Mouse (Mus musculus) midbrain, embryonic 10.5 days (tissue): ENCODE results near the gene Iqcn. TPM values are rescaled to one million over a fixed set of nuclear protein-coding genes. Genes with fewer than 3 reads are reported as not detected.

ENCODE experiments used
- DNase-seq: peaks from one replicate; pipeline ENCODE4 v3.0.0-alpha.2; 2017; ENCODE audit warnings: low spot score
- H3K27ac ChIP-seq: fragments of 300-500 bp; sonication (generic); replicated peaks from 2 replicates; pipeline ENCODE4 v1.5.1; 2016; ENCODE audit warnings: mild to moderate bottlenecking
- H3K27me3 ChIP-seq: fragments of 300-500 bp; sonication (generic); 2 replicates; pipeline ENCODE4 v1.6.1; 2016; ENCODE audit warnings: low read depth, mild to moderate bottlenecking; ENCODE audit not compliant: poor library complexity, severe bottlenecking
- H3K36me3 ChIP-seq: fragments of 300-500 bp; sonication (generic); 2 replicates; pipeline ENCODE4 v1.6.1; 2016; ENCODE audit warnings: mild to moderate bottlenecking, moderate library complexity
- H3K4me1 ChIP-seq: fragments of 300-500 bp; sonication (generic); 2 replicates; pipeline ENCODE4 v1.6.1; 2016
- H3K4me3 ChIP-seq: fragments of 300-500 bp; sonication (generic); 2 replicates; pipeline ENCODE4 v1.5.1; 2016; ENCODE audit warnings: mild to moderate bottlenecking, moderate library complexity
- H3K9me3 ChIP-seq: fragments of 300-500 bp; sonication (generic); replicated peaks from 2 replicates; pipeline ENCODE4 v1.6.1; 2016; ENCODE audit warnings: mild to moderate bottlenecking
- WGBS: fragments of 180-500 bp; shearing (Covaris S2); methylation state at CpG from one replicate; pipeline ENCODE4 v1.1.7; 2016; 5-methylcytosine and 5-hydroxymethylcytosine counted together
- polyA plus RNA-seq: library from polyadenylated mRNA; unstranded; fragments of >200 nt; fragmentation: Nextera tagmentation; extraction: Ambion mirVana; gene quantifications from 2 replicates; pipeline ENCODE4 v1.2.1, GENCODE M21; 2016

Gene Iqcn
- polyA plus RNA-seq, 1 experiment from 2014 or later: not detected

- no peaks in the 10 kb centered on the region for H3K36me3 ChIP-seq
- H3K27me3 ChIP-seq: peaks cover 60% of the 10 kb centered on the region
- no peak overlapping the region for H3K4me3 ChIP-seq
- H3K27ac ChIP-seq: no peak overlapping the region
- no peak for DNase-seq
- H3K9me3 ChIP-seq: no peaks in the 10 kb centered on the region
- 51% methylated on average over 11 of the region's 11 CpGs for WGBS
- peaks cover 14% of the 10 kb centered on the region for H3K4me1 ChIP-seq
Observed at GRCm38 (mm10) chr8:70726721-70727120, 23.5 kb downstream of the Iqcn start.

DNA sequence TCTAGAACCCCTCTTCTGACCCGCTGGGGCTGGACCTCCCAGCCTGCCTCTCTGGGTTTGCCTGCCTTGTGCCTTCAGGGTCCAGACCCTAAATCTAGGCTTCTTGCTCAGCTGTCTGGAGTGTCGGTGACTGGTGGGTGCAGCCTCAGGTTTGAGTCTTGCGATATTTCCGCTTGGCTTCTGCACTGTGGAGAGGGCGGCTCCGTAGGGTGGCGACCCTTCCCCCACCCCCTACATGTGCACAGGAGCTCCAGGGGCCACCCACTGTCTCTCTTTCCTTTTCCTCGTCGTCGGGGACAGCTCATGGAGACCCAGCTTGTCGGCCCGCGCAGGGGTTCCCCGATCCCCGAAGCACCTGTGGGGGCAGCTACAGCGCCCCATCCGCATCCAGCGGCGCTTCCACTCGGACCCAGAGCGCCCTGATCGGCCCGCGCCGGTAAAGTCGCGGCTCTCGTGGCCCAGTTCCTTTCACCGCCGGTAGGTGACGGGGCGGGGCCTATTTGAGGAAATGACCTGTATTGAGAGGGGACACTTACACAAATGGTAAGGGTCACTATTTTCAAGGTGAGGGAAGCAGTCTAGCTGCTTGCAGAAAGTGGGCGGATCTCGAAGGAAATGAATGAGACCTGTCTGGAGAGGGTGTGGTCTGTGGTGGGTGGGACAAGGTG lies 26.7 kb downstream of the Iqcn start:
- WGBS: 5% methylated on average over 34 of the region's 34 CpGs
- H3K27ac ChIP-seq: peak overlapping the region; percentile 49; the same call in 1 of the 2 replicates

DNA sequence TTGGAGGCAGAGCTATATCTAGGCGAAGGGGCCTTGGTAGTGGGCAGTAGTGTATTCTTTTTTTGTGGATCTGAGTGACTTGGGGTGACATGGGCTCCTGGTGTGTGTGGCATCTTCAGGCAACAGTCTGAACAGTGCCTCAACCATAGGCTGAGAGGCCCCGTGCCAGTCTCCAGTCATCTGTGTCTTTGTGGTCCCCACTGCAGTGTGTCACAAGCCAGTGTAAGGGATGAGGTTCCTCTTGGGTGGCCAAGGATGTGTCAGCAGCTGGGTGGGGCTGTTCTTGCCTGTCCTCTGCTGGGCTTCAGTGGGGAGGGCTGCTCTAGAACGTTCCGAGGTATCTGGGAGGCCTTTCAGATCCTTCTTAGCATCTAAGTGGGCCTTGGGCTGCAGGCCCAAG lies 27.7 kb downstream of the Iqcn start:
- Histone ChIP-seq H3K27ac (no peak overlapping the region), H3K9me3 (no peaks in the 10 kb centered on the region), H3K4me1 (peaks cover 11% of the 10 kb centered on the region), H3K4me3 (no peak overlapping the region), H3K27me3 (peaks cover 76% of the 10 kb centered on the region), H3K36me3 (no peaks in the 10 kb centered on the region)
- WGBS: 87% methylated on average over 4 of the region's 4 CpGs
- no peak for DNase-seq

More for the DNA sequence above, 26.7 kb downstream of the Iqcn start:
- Histone ChIP-seq H3K36me3 (no peaks in the 10 kb centered on the region), H3K4me1 (peaks cover 11% of the 10 kb centered on the region), H3K4me3 (peak overlapping the region; percentile 43), H3K27me3 (peaks cover 79% of the 10 kb centered on the region), H3K9me3 (no peaks in the 10 kb centered on the region)
- no peak for DNase-seq

- no peaks in the 10 kb centered on the region for H3K9me3 ChIP-seq
- WGBS: 70% methylated on average over 5 of the region's 5 CpGs
- no peak overlapping the region for H3K4me3 ChIP-seq
- no peaks in the 10 kb centered on the region for H3K36me3 ChIP-seq
- no peak overlapping the region for H3K27ac ChIP-seq
- H3K4me1 ChIP-seq: peaks cover 2% of the 10 kb centered on the region
- H3K27me3 ChIP-seq: peaks cover 51% of the 10 kb centered on the region
- DNase-seq: no peak
Observed at GRCm38 (mm10) chr8:70737705-70738104, 34.4 kb downstream of the Iqcn start.

DNA sequence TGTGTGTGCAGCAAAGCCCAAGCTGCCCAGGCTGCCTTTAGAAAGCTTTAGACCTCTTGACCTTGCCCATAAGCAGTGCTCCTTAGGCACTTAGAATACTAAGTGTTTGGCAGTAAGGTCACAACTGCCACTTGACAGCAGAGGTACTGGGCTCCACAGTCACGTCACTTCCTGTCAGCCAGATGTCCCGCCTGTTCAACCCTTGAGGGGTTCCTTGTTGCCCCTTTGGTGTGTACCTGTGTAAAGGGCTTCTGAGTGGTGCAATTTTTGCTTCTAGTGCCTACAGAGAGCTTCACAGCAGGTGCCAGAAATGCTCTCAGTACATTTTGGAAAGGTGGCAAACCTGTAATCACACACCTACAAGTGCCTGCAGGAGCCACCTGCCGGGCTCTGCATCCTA lies 35.0 kb downstream of the Iqcn start:
- H3K4me3 ChIP-seq: no peak overlapping the region
- H3K4me1 ChIP-seq: peaks cover 7% of the 10 kb centered on the region
- no peaks in the 10 kb centered on the region for H3K9me3 ChIP-seq
- H3K27ac ChIP-seq: no peak overlapping the region
- no peaks in the 10 kb centered on the region for H3K36me3 ChIP-seq
- peaks cover 51% of the 10 kb centered on the region for H3K27me3 ChIP-seq
- DNase-seq: no peak
- 86% methylated on average over 3 of the region's 3 CpGs for WGBS

GRCm38 (mm10) chr8:70741661-70742060 lies 38.4 kb downstream of the Iqcn start:
- H3K27ac ChIP-seq: no peak overlapping the region
- H3K27me3 ChIP-seq: peaks cover 80% of the 10 kb centered on the region
- no peaks in the 10 kb centered on the region for H3K9me3 ChIP-seq
- H3K36me3 ChIP-seq: no peaks in the 10 kb centered on the region
- no peak overlapping the region for H3K4me3 ChIP-seq
- no peak for DNase-seq
- peaks cover 20% of the 10 kb centered on the region for H3K4me1 ChIP-seq
- 76% methylated on average over 5 of the region's 5 CpGs for WGBS

- peaks cover 20% of the 10 kb centered on the region for H3K4me1 ChIP-seq
- no peaks in the 10 kb centered on the region for H3K36me3 ChIP-seq
- DNase-seq: no peak
- H3K9me3 ChIP-seq: no peaks in the 10 kb centered on the region
- no peak overlapping the region for H3K4me3 ChIP-seq
- 82% methylated on average over 11 of the region's 11 CpGs for WGBS
- H3K27ac ChIP-seq: no peak overlapping the region
- peaks cover 82% of the 10 kb centered on the region for H3K27me3 ChIP-seq
Observed at GRCm38 (mm10) chr8:70742176-70742575, 38.9 kb downstream of the Iqcn start.

- 1% methylated on average over 38 of the region's 38 CpGs for WGBS
- peak overlapping the region; percentile 50 for H3K4me3 ChIP-seq
- no peaks in the 10 kb centered on the region for H3K9me3 ChIP-seq
Observed at GRCm38 (mm10) chr8:70742981-70743655, 39.9 kb downstream of the Iqcn start.

GRCm38 (mm10) chr8:70743656-70744590 lies 40.7 kb downstream of the Iqcn start:
- peak overlapping the region; percentile 73 for H3K27ac ChIP-seq
- H3K9me3 ChIP-seq: no peaks in the 10 kb centered on the region
- H3K4me1 ChIP-seq: peaks cover 20% of the 10 kb centered on the region
- peaks cover 90% of the 10 kb centered on the region for H3K27me3 ChIP-seq
- H3K36me3 ChIP-seq: no peaks in the 10 kb centered on the region
- 4% methylated on average over 48 of the region's 48 CpGs for WGBS
- peak overlapping the region; percentile 50 for H3K4me3 ChIP-seq
- peak; percentile 58 for DNase-seq

More at GRCm38 (mm10) chr8:70742981-70743655, 39.9 kb downstream of the Iqcn start:
- Histone ChIP-seq H3K27ac (peak overlapping the region; percentile 73), H3K4me1 (peaks cover 20% of the 10 kb centered on the region), H3K36me3 (no peaks in the 10 kb centered on the region), H3K27me3 (peaks cover 82% of the 10 kb centered on the region)
- peak; percentile 41 for DNase-seq

GRCm38 (mm10) chr8:70744806-70745205 lies 41.5 kb downstream of the Iqcn start:
- Histone ChIP-seq H3K27me3 (peaks cover 96% of the 10 kb centered on the region), H3K9me3 (no peaks in the 10 kb centered on the region), H3K27ac (no peak overlapping the region), H3K4me1 (peaks cover 20% of the 10 kb centered on the region), H3K36me3 (no peaks in the 10 kb centered on the region), H3K4me3 (no peak overlapping the region)
- DNase-seq: no peak
- 55% methylated on average over 11 of the region's 11 CpGs for WGBS

GRCm38 (mm10) chr8:70745691-70746220 lies 42.5 kb downstream of the Iqcn start:
- no peak for DNase-seq
- no peaks in the 10 kb centered on the region for H3K9me3 ChIP-seq
- H3K4me3 ChIP-seq: no peak overlapping the region
- H3K36me3 ChIP-seq: no peaks in the 10 kb centered on the region
- no peak overlapping the region for H3K27ac ChIP-seq
- peaks cover 87% of the 10 kb centered on the region for H3K27me3 ChIP-seq
- WGBS: 59% methylated on average over 19 of the region's 19 CpGs
- peaks cover 20% of the 10 kb centered on the region for H3K4me1 ChIP-seq

DNA sequence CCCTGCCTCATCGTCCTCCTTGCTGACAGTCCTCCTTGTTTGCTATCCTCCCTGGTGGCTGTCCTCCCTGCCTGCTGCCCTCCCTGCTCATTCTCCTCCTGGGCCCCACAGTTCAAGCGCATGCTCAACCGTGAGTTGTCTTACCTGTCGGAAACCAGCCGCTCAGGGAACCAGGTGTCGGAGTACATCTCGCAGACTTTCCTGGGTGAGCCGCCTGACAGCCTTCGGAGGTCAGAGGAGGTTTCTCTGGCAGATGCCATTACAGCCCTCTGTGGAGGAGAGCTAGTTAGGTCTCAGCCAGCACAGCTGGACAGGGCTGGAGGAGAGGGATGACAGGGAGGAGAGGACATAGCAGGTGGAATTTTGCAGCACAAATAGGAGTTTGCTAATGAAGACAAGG lies 43.4 kb downstream of the Iqcn start:
- DNase-seq: no peak
- H3K9me3 ChIP-seq: no peaks in the 10 kb centered on the region
- peaks cover 20% of the 10 kb centered on the region for H3K4me1 ChIP-seq
- H3K36me3 ChIP-seq: no peaks in the 10 kb centered on the region
- H3K27me3 ChIP-seq: peaks cover 78% of the 10 kb centered on the region
- WGBS: 81% methylated on average over 9 of the region's 9 CpGs
- H3K4me3 ChIP-seq: no peak overlapping the region
- H3K27ac ChIP-seq: no peak overlapping the region
